Mouse (Mus musculus): ENCODE results near the gene Gpr150. TPM values are rescaled to one million over a fixed set of nuclear protein-coding genes. Genes with fewer than 3 reads are reported as not detected.

Gene Gpr150
- 3.2 and 3.7 TPM in 2 replicates for total RNA-seq (2014; rRNA removed)
- polyA plus RNA-seq (2015; fragmentation: Nextera tagmentation; extraction: Ambion mirVana), result 3.1 and 3.5 TPM in 2 replicates

GRCm38 (mm10) chr13:76056896-76057266, at the start of gene Gpr150:
TSS of gene Gpr150 (minus strand) at chr13:76056996.
- H3K36me3 ChIP-seq (ENCODE audit: insufficient read depth, low read length), result no peaks in the 10 kb centered on the region
- peak within 1 kb of the TSS; percentile 58 for H3K4me3 ChIP-seq (ENCODE audit: low read depth, low read length)
- peak; percentile 6; the same call in 1 of the 2 replicates for ATAC-seq (ENCODE audit: low FRiP score)
- no peak for TF ChIP-seq CTCF (IDR thresholded peaks at IDR 0.05)
- no peak for DNase-seq (ENCODE audit: low spot score)
- H3K9me3 ChIP-seq (ENCODE audit: low read length), result no peaks in the 10 kb centered on the region
- peak within 1 kb of the TSS; percentile 66 for H3K9ac ChIP-seq (replicated peaks; ENCODE audit: low read length, poor library complexity, severe bottlenecking)
- peak within 1 kb of the TSS; percentile 55 for H3K27ac ChIP-seq (ENCODE audit: low read depth, low read length)
- H3K4me1 ChIP-seq (ENCODE audit: insufficient read depth, low read length), result peaks cover 7% of the 10 kb centered on the region; the same call in 1 of the 2 replicates
- H3K27me3 ChIP-seq (ENCODE audit: insufficient read depth, low read length), result 0 out of 2 replicates have a peak, but pooled peaks cover 7% of the 10 kb centered on the region
- peak within 1 kb of the TSS; percentile 98 for H3K4me2 ChIP-seq (ENCODE audit: low read depth, low read length, poor library complexity, severe bottlenecking)
- 5% methylated on average over 10 of the region's 10 CpGs for WGBS

GRCm38 (mm10) chr13:76101989-76102388, 45.2 kb upstream of the Gpr150 start:
- Histone ChIP-seq H3K4me3 (ENCODE audit: low read depth, low read length) (no peak overlapping the region), H3K27me3 (ENCODE audit: insufficient read depth, low read length) (no peaks in the 10 kb centered on the region), H3K4me2 (ENCODE audit: low read depth, low read length, poor library complexity, severe bottlenecking) (no peak overlapping the region), H3K36me3 (ENCODE audit: insufficient read depth, low read length) (no peaks in the 10 kb centered on the region), H3K9me3 (ENCODE audit: low read length) (no peaks in the 10 kb centered on the region), H3K27ac (ENCODE audit: low read depth, low read length) (no peak overlapping the region), H3K9ac (replicated peaks; ENCODE audit: low read length, poor library complexity, severe bottlenecking) (no peak overlapping the region), H3K4me1 (ENCODE audit: insufficient read depth, low read length) (no peaks in the 10 kb centered on the region)
- DNase-seq (ENCODE audit: low spot score) (no peak), ATAC-seq (ENCODE audit: low FRiP score) (no peak)
- TF ChIP-seq CTCF (IDR thresholded peaks at IDR 0.05), result no peak
- WGBS, result 96% methylated on average over 2 of the region's 2 CpGs

- Histone ChIP-seq H3K9me3 (ENCODE audit: low read length) (no peaks in the 10 kb centered on the region), H3K27me3 (ENCODE audit: insufficient read depth, low read length) (no peaks in the 10 kb centered on the region), H3K4me1 (ENCODE audit: insufficient read depth, low read length) (no peaks in the 10 kb centered on the region), H3K4me3 (ENCODE audit: low read depth, low read length) (peak within 1 kb of the TSS; percentile 73), H3K4me2 (ENCODE audit: low read depth, low read length, poor library complexity, severe bottlenecking) (peak within 1 kb of the TSS; percentile 68), H3K36me3 (ENCODE audit: insufficient read depth, low read length) (no peaks in the 10 kb centered on the region), H3K27ac (ENCODE audit: low read depth, low read length) (peak within 1 kb of the TSS; percentile 68), H3K9ac (replicated peaks; ENCODE audit: low read length, poor library complexity, severe bottlenecking) (peak within 1 kb of the TSS; percentile 67)
- DNase-seq (ENCODE audit: low spot score) (peak; percentile 99), ATAC-seq (ENCODE audit: low FRiP score) (peak; percentile 98)
- TF ChIP-seq CTCF (IDR thresholded peaks at IDR 0.05), result no peak
- under 1% methylated on average over 34 of the region's 34 CpGs for WGBS
Measured at GRCm38 (mm10) chr13:76098493-76099303, 41.9 kb upstream of the Gpr150 start, which contains the start of the genes Arsk and Ttc37. TSS of gene Arsk (minus strand) at chr13:76098660. TSS of gene Ttc37 (plus strand) at chr13:76098734.

GRCm38 (mm10) chr13:76098116-76098492, 41.3 kb upstream of the Gpr150 start:
- DNase-seq (ENCODE audit: low spot score), result peak; percentile 46

GRCm38 (mm10) chr13:76074323-76074722, 17.5 kb upstream of the Gpr150 start:
- H3K4me3 ChIP-seq (ENCODE audit: low read depth, low read length), result no peak overlapping the region
- ATAC-seq (ENCODE audit: low FRiP score) (no peak), DNase-seq (ENCODE audit: low spot score) (no peak)
- H3K9ac ChIP-seq (replicated peaks; ENCODE audit: low read length, poor library complexity, severe bottlenecking), result no peak overlapping the region
- H3K4me2 ChIP-seq (ENCODE audit: low read depth, low read length, poor library complexity, severe bottlenecking), result no peak overlapping the region
- no peaks in the 10 kb centered on the region for H3K9me3 ChIP-seq (ENCODE audit: low read length)
- no peak for TF ChIP-seq CTCF (IDR thresholded peaks at IDR 0.05)
- H3K27me3 ChIP-seq (ENCODE audit: insufficient read depth, low read length), result no peaks in the 10 kb centered on the region
- no peaks in the 10 kb centered on the region for H3K4me1 ChIP-seq (ENCODE audit: insufficient read depth, low read length)
- 74% methylated on average over 1 of the region's 1 CpGs for WGBS
- no peaks in the 10 kb centered on the region for H3K36me3 ChIP-seq (ENCODE audit: insufficient read depth, low read length)
- no peak overlapping the region for H3K27ac ChIP-seq (ENCODE audit: low read depth, low read length)

More at GRCm38 (mm10) chr13:76098116-76098492, 41.3 kb upstream of the Gpr150 start:
- no peaks in the 10 kb centered on the region for H3K36me3 ChIP-seq (ENCODE audit: insufficient read depth, low read length)
- H3K4me3 ChIP-seq (ENCODE audit: low read depth, low read length), result peak overlapping the region; percentile 73
- peak overlapping the region; percentile 52 for H3K9ac ChIP-seq (replicated peaks; ENCODE audit: low read length, poor library complexity, severe bottlenecking)
- H3K27ac ChIP-seq (ENCODE audit: low read depth, low read length), result peak overlapping the region; percentile 68; the same call in 1 of the 2 replicates
- no peaks in the 10 kb centered on the region for H3K27me3 ChIP-seq (ENCODE audit: insufficient read depth, low read length)
- H3K4me1 ChIP-seq (ENCODE audit: insufficient read depth, low read length), result no peaks in the 10 kb centered on the region
- under 1% methylated on average over 16 of the region's 16 CpGs for WGBS
- peak overlapping the region; percentile 49 for H3K4me2 ChIP-seq (ENCODE audit: low read depth, low read length, poor library complexity, severe bottlenecking)
- TF ChIP-seq CTCF (IDR thresholded peaks at IDR 0.05), result no peak
- ATAC-seq (ENCODE audit: low FRiP score), result peak; percentile 88
- no peaks in the 10 kb centered on the region for H3K9me3 ChIP-seq (ENCODE audit: low read length)

- Histone ChIP-seq H3K4me2 (ENCODE audit: low read depth, low read length, poor library complexity, severe bottlenecking) (no peak overlapping the region), H3K27me3 (ENCODE audit: insufficient read depth, low read length) (no peaks in the 10 kb centered on the region), H3K4me3 (ENCODE audit: low read depth, low read length) (no peak overlapping the region), H3K9ac (replicated peaks; ENCODE audit: low read length, poor library complexity, severe bottlenecking) (no peak overlapping the region), H3K36me3 (ENCODE audit: insufficient read depth, low read length) (peaks cover 6% of the 10 kb centered on the region; the same call in 1 of the 2 replicates), H3K4me1 (ENCODE audit: insufficient read depth, low read length) (no peaks in the 10 kb centered on the region), H3K9me3 (ENCODE audit: low read length) (no peaks in the 10 kb centered on the region), H3K27ac (ENCODE audit: low read depth, low read length) (no peak overlapping the region)
- TF ChIP-seq CTCF (IDR thresholded peaks at IDR 0.05), result no peak
- no peak for ATAC-seq (ENCODE audit: low FRiP score)
- 88% methylated on average over 13 of the region's 13 CpGs for WGBS
- DNase-seq (ENCODE audit: low spot score), result no peak
Measured at GRCm38 (mm10) chr13:76064363-76064945, 7.7 kb upstream of the Gpr150 start.

Measured in midbrain, postnatal 0 days (tissue).